Mouse (Mus musculus): ENCODE measurements around the gene Cfap45. TPM values are rescaled to one million over a fixed set of nuclear protein-coding genes. Genes with fewer than 3 reads are reported as not detected.

Cfap45 gene
- polyA plus RNA-seq, 1 experiment = not detected

DNA sequence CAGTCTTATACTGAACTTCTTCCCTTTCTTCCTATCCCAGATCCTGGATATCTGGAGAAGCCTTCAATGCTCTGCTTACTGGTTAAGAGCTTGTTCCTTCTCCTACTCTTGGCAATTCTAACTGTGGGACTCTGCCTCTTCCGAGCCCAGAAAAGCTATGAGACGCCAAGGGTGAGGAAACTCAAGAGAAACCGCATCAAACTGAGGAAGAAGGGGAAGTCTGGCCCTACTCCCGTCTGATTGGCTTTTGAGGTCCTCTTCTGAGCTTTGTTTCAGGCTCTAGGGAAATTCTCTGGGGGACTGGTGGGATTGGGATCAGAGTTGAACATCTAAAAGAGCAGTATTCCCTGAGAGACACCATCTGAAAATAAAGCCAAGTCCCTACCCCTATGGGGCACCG is 42.6 kb upstream of the Cfap45 start:
- no peaks in the 10 kb centered on the region for H3K36me3 ChIP-seq (ENCODE audit: control insufficient read depth, insufficient read depth)
- no peaks in the 10 kb centered on the region for H3K79me2 ChIP-seq (ENCODE audit: control insufficient read depth, insufficient read depth)
- no peaks in the 10 kb centered on the region for H3K27me3 ChIP-seq (ENCODE audit: control insufficient read depth, insufficient read depth, insufficient read length)
- no peak overlapping the region for H3K4me3 ChIP-seq
- no peak for TF ChIP-seq POLR2A (IDR thresholded peaks at IDR 0.05; ENCODE audit: insufficient read length, low read depth)
- no peak for TF ChIP-seq CEBPB (IDR thresholded peaks at IDR 0.05; ENCODE audit: insufficient read depth, poor library complexity, severe bottlenecking)
- TF ChIP-seq POLR2AphosphoS2 (IDR thresholded peaks at IDR 0.05; ENCODE audit: insufficient read length, low read depth) = no peak
- TF ChIP-seq MYOG (IDR thresholded peaks at IDR 0.05; ENCODE audit: control insufficient read depth in 1 of 3, insufficient read depth in 1 of 3, insufficient read length in 2 of 3, low read depth in 2 of 3) = no peak
- no peak for TF ChIP-seq USF1 (IDR thresholded peaks at IDR 0.05; ENCODE audit: low read depth)
- TF ChIP-seq TCF12 (IDR thresholded peaks at IDR 0.05; ENCODE audit: insufficient read depth, poor library complexity, severe bottlenecking) = no peak
- no peak overlapping the region for H3ac ChIP-seq (ENCODE audit: control insufficient read depth, insufficient read length)
- H3K4me2 ChIP-seq (ENCODE audit: low read depth) = no peak overlapping the region

DNA sequence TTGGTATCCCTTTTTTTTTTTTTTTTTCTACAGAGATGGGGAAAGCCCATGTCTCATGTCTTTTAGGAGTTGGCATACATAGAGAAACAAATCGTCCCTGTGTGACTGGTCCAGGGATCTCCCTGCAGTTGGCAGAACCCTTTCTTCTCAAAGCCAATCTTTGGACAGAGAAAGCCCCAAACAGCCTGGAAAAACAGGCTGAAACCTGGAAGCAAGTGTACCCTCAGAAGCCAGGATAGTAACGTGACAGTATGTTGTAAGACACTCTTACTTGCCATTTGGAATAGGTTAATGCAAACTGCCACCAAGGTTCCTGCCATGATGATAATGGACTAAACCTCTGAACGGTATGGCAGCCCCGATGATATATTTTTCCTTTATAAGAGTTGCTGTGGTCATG is 40.2 kb upstream of the Cfap45 start:
- Histone ChIP-seq H3K27me3 (ENCODE audit: control insufficient read depth, insufficient read depth, insufficient read length) (no peaks in the 10 kb centered on the region), H3K36me3 (ENCODE audit: control insufficient read depth, insufficient read depth) (no peaks in the 10 kb centered on the region), H3K4me2 (ENCODE audit: low read depth) (no peak overlapping the region), H3K4me3 (no peak overlapping the region), H3ac (ENCODE audit: control insufficient read depth, insufficient read length) (no peak overlapping the region), H3K79me2 (ENCODE audit: control insufficient read depth, insufficient read depth) (no peaks in the 10 kb centered on the region)
- TF ChIP-seq USF1 (IDR thresholded peaks at IDR 0.05; ENCODE audit: low read depth) = no peak
- no peak for TF ChIP-seq TCF12 (IDR thresholded peaks at IDR 0.05; ENCODE audit: insufficient read depth, poor library complexity, severe bottlenecking)
- no peak for TF ChIP-seq POLR2A (IDR thresholded peaks at IDR 0.05; ENCODE audit: insufficient read length, low read depth)
- TF ChIP-seq TCF3 (IDR thresholded peaks at IDR 0.05; ENCODE audit: insufficient read length, low read depth) = no peak
- TF ChIP-seq REST (IDR thresholded peaks at IDR 0.05; ENCODE audit: insufficient read depth, insufficient read length) = no peak
- TF ChIP-seq E2F4 (IDR thresholded peaks at IDR 0.05; ENCODE audit: insufficient read depth) = no peak
- no peak for TF ChIP-seq MYOD1 (IDR thresholded peaks at IDR 0.05; ENCODE audit: control insufficient read depth in 1 of 3, insufficient read length in 2 of 3, low read depth in 2 of 3)
- no peak for TF ChIP-seq MYOG (IDR thresholded peaks at IDR 0.05; ENCODE audit: control insufficient read depth in 1 of 3, insufficient read depth in 1 of 3, insufficient read length in 2 of 3, low read depth in 2 of 3)
- TF ChIP-seq SRF (IDR thresholded peaks at IDR 0.05; ENCODE audit: control insufficient read depth, insufficient read length, low read depth) = no peak
- TF ChIP-seq POLR2AphosphoS2 (IDR thresholded peaks at IDR 0.05; ENCODE audit: insufficient read length, low read depth) = no peak
- no peak for TF ChIP-seq MAX (IDR thresholded peaks at IDR 0.05; ENCODE audit: low read depth)
- TF ChIP-seq CEBPB (IDR thresholded peaks at IDR 0.05; ENCODE audit: insufficient read depth, poor library complexity, severe bottlenecking) = no peak

DNA sequence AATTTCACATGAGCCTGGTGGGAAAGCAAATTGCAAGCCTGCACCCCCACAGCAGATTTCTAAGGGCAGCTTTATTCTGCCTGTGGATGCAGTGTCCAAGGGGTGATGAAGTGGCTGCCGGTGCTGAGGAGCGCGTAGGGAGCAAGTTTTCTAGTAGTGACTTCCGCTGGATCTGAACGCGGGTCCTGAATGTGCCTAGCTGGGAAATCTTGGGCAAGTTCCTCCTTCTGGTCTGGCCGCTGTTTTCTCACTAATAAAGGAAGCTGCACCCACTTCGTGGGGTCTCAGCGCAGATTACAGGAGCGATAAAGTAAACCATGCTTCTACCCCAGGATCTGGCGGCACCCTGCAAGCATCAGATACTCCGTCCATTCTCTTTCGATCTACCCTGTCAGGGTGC is 39.5 kb upstream of the Cfap45 start:
- peak overlapping the region; percentile 29 for H3K4me3 ChIP-seq
- H3K4me2 ChIP-seq (ENCODE audit: low read depth) = no peak overlapping the region
- TF ChIP-seq TCF12 (IDR thresholded peaks at IDR 0.05; ENCODE audit: insufficient read depth, poor library complexity, severe bottlenecking) (no peak), REST (IDR thresholded peaks at IDR 0.05; ENCODE audit: insufficient read depth, insufficient read length) (no peak)
- H3ac ChIP-seq (ENCODE audit: control insufficient read depth, insufficient read length) = no peak overlapping the region
- no peaks in the 10 kb centered on the region for H3K79me2 ChIP-seq (ENCODE audit: control insufficient read depth, insufficient read depth)
- no peaks in the 10 kb centered on the region for H3K36me3 ChIP-seq (ENCODE audit: control insufficient read depth, insufficient read depth)
- no peaks in the 10 kb centered on the region for H3K27me3 ChIP-seq (ENCODE audit: control insufficient read depth, insufficient read depth, insufficient read length)

DNA sequence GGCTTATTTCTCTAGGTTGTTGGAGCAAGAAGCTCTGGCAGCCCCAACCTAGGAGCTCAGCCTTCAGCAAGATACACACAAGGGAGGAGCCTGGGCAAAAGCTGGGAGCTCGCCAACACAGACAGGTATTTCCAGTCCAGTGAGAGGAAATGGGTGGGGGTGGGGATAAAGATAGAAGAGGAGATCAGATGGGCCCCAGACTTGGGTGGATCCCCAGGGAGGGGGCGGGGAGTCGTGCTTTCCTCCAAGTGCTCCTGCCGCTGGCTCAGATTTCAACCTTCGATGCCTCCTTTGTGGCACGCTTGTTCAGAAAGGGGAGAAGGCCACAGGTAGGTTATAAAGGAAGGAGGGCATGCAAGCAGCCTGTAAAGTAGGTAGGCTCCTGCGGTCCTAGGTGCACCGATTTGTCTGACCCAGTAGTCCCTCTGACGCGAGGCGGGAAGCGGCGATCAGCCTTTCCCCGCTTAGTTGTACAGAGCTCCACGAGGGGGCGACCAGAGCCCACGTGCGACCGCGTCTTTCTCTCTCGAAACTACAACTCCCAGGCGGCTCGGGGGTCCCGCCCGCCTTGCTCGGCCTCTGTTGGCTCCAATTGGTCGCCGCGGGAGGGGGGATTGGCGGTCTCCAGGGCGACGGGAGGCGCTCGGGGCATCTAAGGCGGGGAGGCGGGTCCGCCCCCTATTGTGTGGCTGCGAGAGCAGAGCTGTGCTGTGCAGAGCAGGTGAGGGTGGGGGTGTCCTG is 38.9 kb upstream of the Cfap45 start, which contains the start of gene Igsf9:
TSS of gene Igsf9 (plus strand) at position 249 of the 741 bp plus-strand sequence.
- no peaks in the 10 kb centered on the region for H3K27me3 ChIP-seq (ENCODE audit: control insufficient read depth, insufficient read depth, insufficient read length)
- peak within 1 kb of the TSS; percentile 96 for H3K4me2 ChIP-seq (ENCODE audit: low read depth)
- no peaks in the 10 kb centered on the region for H3K79me2 ChIP-seq (ENCODE audit: control insufficient read depth, insufficient read depth)
- no peak within 1 kb of the TSS for H3ac ChIP-seq (ENCODE audit: control insufficient read depth, insufficient read length)
- TF ChIP-seq MYOG (IDR thresholded peaks at IDR 0.05; ENCODE audit: control insufficient read depth in 1 of 3, insufficient read depth in 1 of 3, insufficient read length in 2 of 3, low read depth in 2 of 3) = no peak
- TF ChIP-seq E2F4 (IDR thresholded peaks at IDR 0.05; ENCODE audit: insufficient read depth) = no peak
- no peak for TF ChIP-seq POLR2A (IDR thresholded peaks at IDR 0.05; ENCODE audit: insufficient read length, low read depth)
- no peak for TF ChIP-seq CEBPB (IDR thresholded peaks at IDR 0.05; ENCODE audit: insufficient read depth, poor library complexity, severe bottlenecking)
- peak within 1 kb of the TSS; percentile 29 for H3K4me3 ChIP-seq
- no peaks in the 10 kb centered on the region for H3K36me3 ChIP-seq (ENCODE audit: control insufficient read depth, insufficient read depth)

DNA sequence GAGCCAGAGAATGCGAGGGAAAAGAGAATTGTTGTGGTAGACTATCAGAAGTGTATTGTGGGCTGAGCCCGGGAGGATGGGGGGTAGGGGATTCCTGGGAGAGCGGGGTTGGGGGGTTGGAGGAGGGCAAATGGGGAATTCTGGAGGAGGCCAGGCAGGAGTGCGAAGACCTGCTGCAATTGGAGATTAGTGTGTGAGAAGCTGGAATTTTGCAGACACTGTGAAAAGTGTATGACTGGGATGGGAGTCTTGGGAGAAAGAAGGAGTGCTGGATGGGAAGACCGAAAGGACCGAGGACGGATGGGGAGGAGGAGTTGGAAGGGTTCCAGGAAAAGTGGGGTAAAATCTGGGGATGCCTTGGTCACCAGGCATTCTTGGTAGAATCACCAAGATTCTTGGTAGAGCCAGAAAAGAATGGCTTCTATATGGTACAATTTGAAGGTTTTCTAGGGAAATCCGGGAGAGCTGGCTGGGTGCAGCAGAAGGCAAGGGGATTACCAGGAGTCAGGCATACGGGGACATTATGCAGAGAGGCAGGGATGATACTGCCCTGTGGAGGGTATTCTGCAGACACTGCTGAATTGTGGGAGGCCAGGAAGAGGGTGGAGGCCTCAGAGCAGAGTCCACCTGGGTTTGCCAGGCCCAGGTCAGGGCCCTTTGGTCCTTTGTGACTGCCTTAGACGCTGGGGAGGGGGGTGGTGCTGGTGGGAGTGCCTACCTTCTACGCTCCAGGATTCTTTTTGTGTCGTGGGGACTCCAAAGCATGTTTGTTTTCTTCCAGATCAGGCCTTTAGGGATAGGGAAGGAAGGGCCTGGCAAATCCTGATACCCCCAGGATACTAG is 37.9 kb upstream of the Cfap45 start:
- Histone ChIP-seq H3K79me2 (ENCODE audit: control insufficient read depth, insufficient read depth) (no peaks in the 10 kb centered on the region), H3K27me3 (ENCODE audit: control insufficient read depth, insufficient read depth, insufficient read length) (no peaks in the 10 kb centered on the region), H3K4me3 (peak overlapping the region; percentile 29), H3K36me3 (ENCODE audit: control insufficient read depth, insufficient read depth) (no peaks in the 10 kb centered on the region), H3K4me2 (ENCODE audit: low read depth) (peak overlapping the region; percentile 96), H3ac (ENCODE audit: control insufficient read depth, insufficient read length) (no peak overlapping the region)
- TF ChIP-seq USF1 (IDR thresholded peaks at IDR 0.05; ENCODE audit: low read depth) = no peak
- TF ChIP-seq TCF12 (IDR thresholded peaks at IDR 0.05; ENCODE audit: insufficient read depth, poor library complexity, severe bottlenecking) = no peak
- TF ChIP-seq TCF3 (IDR thresholded peaks at IDR 0.05; ENCODE audit: insufficient read length, low read depth) = no peak
- TF ChIP-seq MYOG (IDR thresholded peaks at IDR 0.05; ENCODE audit: control insufficient read depth in 1 of 3, insufficient read depth in 1 of 3, insufficient read length in 2 of 3, low read depth in 2 of 3) = no peak
- no peak for TF ChIP-seq REST (IDR thresholded peaks at IDR 0.05; ENCODE audit: insufficient read depth, insufficient read length)
- no peak for TF ChIP-seq CEBPB (IDR thresholded peaks at IDR 0.05; ENCODE audit: insufficient read depth, poor library complexity, severe bottlenecking)

All from myocyte (in vitro differentiated cells).